Mouse (Mus musculus) limb, embryonic 14.5 days (tissue): ENCODE data around the gene Gm49318. TPM values are rescaled to one million over a fixed set of nuclear protein-coding genes. Genes with fewer than 3 reads are reported as not detected.

Source experiments
- ATAC-seq: fragments of 200-750 bp; cut with Nextera tagmentation; 2 replicates; pipeline ENCODE4 v1.8.0; 2017; ENCODE audit warnings: low read depth, moderate number of reproducible peaks, moderate TSS enrichment; ENCODE audit not compliant: low FRiP score
- DNase-seq: peaks from one replicate; pipeline ENCODE4 v3.0.0-alpha.2; 2015; ENCODE audit warnings: low spot score
- H3K27ac ChIP-seq: fragments of 300-500 bp; sonication (generic); replicated peaks from 2 replicates; pipeline ENCODE4 v1.5.1; 2014; ENCODE audit warnings: low read depth, mild to moderate bottlenecking, low read length, moderate library complexity, mixed read lengths
- H3K27me3 ChIP-seq: fragments of 300-500 bp; sonication (generic); 2 replicates; pipeline ENCODE4 v1.6.1; 2014; ENCODE audit warnings: low read length, mixed read lengths; ENCODE audit not compliant: control insufficient read depth, insufficient read depth
- H3K36me3 ChIP-seq: fragments of 300-500 bp; sonication (generic); 2 replicates; pipeline ENCODE4 v1.6.1; 2014; ENCODE audit warnings: mild to moderate bottlenecking, low read length, moderate library complexity, mixed read lengths; ENCODE audit not compliant: control insufficient read depth, insufficient read depth
- H3K4me1 ChIP-seq: fragments of 300-500 bp; sonication (generic); 2 replicates; pipeline ENCODE4 v1.6.1; 2014; ENCODE audit warnings: antibody characterized with exemption, low read length, mixed read lengths; ENCODE audit not compliant: control insufficient read depth, insufficient read depth
- H3K4me2 ChIP-seq: fragments of 300-500 bp; sonication (generic); replicated peaks from 2 replicates; pipeline ENCODE4 v1.6.1; 2014; ENCODE audit warnings: low read depth, mild to moderate bottlenecking, low read length, moderate library complexity; ENCODE audit not compliant: severe bottlenecking
- H3K4me3 ChIP-seq: fragments of 300-500 bp; sonication (generic); replicated peaks from 2 replicates; pipeline ENCODE4 v1.5.1; 2014; ENCODE audit warnings: low read length
- H3K9ac ChIP-seq: fragments of 300-500 bp; sonication (generic); 2 replicates; pipeline ENCODE4 v1.6.1; 2014; ENCODE audit warnings: mild to moderate bottlenecking, low read depth, low read length, moderate library complexity; ENCODE audit not compliant: severe bottlenecking
- H3K9me3 ChIP-seq: fragments of 300-500 bp; sonication (generic); 2 replicates; pipeline ENCODE4 v1.6.1; 2016; ENCODE audit warnings: low read length; ENCODE audit not compliant: control insufficient read depth
- POLR2A ChIP-seq: fragments of 200-500 bp; IDR thresholded peaks from 2 replicates; pipeline ENCODE4 v1.8.0; 2012; ENCODE audit warnings: inconsistent platforms, mild to moderate bottlenecking, moderate library complexity, borderline replicate concordance; ENCODE audit not compliant: insufficient read depth, insufficient read length; ENCODE audit errors: extremely low read depth
- whole genome bisulfite sequencing: fragments of 180-500 bp; shearing (Covaris S2); extraction: QIAGEN DNeasy Blood & Tissue Kit; methylation state at CpG from one replicate; pipeline ENCODE4 v1.1.7; 2014; 5-methylcytosine and 5-hydroxymethylcytosine counted together
- microRNA-seq: library from miRNA; unstranded; fragments of <30 nt; microRNA quantifications from one replicate; pipeline ENCODE4, GENCODE M21; 2016
- polyA plus RNA-seq, 2 experiments: library from polyadenylated mRNA; depleted of rRNA in 1 of 2; stranded (reverse) in 1 of 2; unstranded in 1 of 2; fragments of >200 nt; fragmentation: Nextera tagmentation in 1 of 2; extraction: Ambion mirVana in 1 of 2; gene quantifications; 2 replicates each; pipeline versions ENCODE4 v1.2.1 to v1.2.3; 2012 to 2014

Gm49318 gene
- polyA plus RNA-seq, 2 experiments, result not detected

DNA sequence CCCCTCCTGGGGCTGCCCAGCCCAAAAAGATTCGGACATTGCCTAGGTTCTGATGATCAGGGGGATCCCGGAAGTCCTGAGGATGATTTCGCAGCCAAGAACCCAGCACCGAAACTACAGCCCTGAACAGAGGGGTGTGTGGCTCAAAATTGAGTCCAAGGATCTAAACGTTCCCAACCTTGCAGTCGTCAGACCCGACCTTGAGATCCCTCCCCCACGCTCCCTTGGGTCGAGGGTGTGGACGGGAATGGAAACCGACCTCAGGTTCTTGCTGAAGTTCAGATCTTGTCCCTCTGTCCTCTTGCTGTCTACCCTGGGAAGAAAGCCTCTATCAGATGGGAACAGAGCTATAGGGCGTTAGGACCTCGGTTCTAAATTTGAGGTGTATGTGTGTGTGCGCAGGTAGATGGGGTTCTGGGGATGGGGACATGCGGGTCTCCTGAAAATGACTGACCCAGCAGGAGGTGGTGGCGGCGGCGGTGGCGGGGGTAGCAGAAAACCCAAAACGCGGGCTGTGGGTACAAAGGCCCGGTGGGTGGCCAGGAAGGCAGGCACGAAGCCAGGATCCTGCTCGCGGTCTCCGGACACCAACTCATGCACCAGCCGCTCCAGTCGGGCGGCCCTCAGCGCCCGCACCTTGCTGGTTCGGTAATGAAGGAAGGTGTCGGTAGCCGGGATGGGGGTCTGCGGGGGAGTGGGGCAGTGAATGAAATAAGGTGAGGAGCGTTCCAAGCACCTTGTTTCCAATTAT lies 83.3 kb downstream of the Gm49318 start:
- Histone ChIP-seq H3K4me3 (peak overlapping the region; percentile 38; the same call in 1 of the 2 replicates), H3K36me3 (no peaks in the 10 kb centered on the region), H3K27ac (no peak overlapping the region), H3K9me3 (no peaks in the 10 kb centered on the region), H3K27me3 (peaks cover 61% of the 10 kb centered on the region), H3K4me1 (peaks cover 9% of the 10 kb centered on the region), H3K4me2 (peak overlapping the region; percentile 66), H3K9ac (no peak overlapping the region)
- 7% methylated on average over 34 of the region's 36 CpGs for WGBS
- no peak for ATAC-seq
- no peak for DNase-seq
- no peak for TF ChIP-seq POLR2A

Small RNAs within 50 kb of the gene (microRNA-seq; reads per million reads assigned to microRNA genes)
- not detected for gene Mir7084

Other genes starting within 250 kb of the Gm49318 start
- gene Angptl8, start 235.7 kb downstream of the Gm49318 start, polyA plus RNA-seq (2012; rRNA removed), result 0.17 TPM in 1 of 2 replicates, not detected in the other
- 0.44 and 1.1 TPM in 2 replicates for gene Angptl8, start 235.7 kb downstream of the Gm49318 start, polyA plus RNA-seq (2014; fragmentation: Nextera tagmentation; extraction: Ambion mirVana)
- 155 and 191 TPM in 2 replicates for gene Dock6, start 218.6 kb downstream of the Gm49318 start, polyA plus RNA-seq (2012; rRNA removed)
- 31.6 and 38.8 TPM in 2 replicates for gene Dock6, start 218.6 kb downstream of the Gm49318 start, polyA plus RNA-seq (2014; fragmentation: Nextera tagmentation; extraction: Ambion mirVana)
- gene Rab3d, start 153.1 kb downstream of the Gm49318 start, polyA plus RNA-seq (2012; rRNA removed), result 30.1 and 30.7 TPM in 2 replicates
- 32.5 and 36.3 TPM in 2 replicates for gene Rab3d, start 153.1 kb downstream of the Gm49318 start, polyA plus RNA-seq (2014; fragmentation: Nextera tagmentation; extraction: Ambion mirVana)
- 9.6 and 10.8 TPM in 2 replicates for gene Ccdc159, start 143.8 kb downstream of the Gm49318 start, polyA plus RNA-seq (2012; rRNA removed)
- 2.8 and 3.3 TPM in 2 replicates for gene Ccdc159, start 143.8 kb downstream of the Gm49318 start, polyA plus RNA-seq (2014; fragmentation: Nextera tagmentation; extraction: Ambion mirVana)
- 37.4 and 45.3 TPM in 2 replicates for gene Tmem205, start 143.7 kb downstream of the Gm49318 start, polyA plus RNA-seq (2012; rRNA removed)
- gene Tmem205, start 143.7 kb downstream of the Gm49318 start, polyA plus RNA-seq (2014; fragmentation: Nextera tagmentation; extraction: Ambion mirVana), result 49.5 and 51.5 TPM in 2 replicates
- gene Plppr2, start 134.2 kb downstream of the Gm49318 start, polyA plus RNA-seq (2012; rRNA removed), result 31.7 and 44.2 TPM in 2 replicates
- gene Plppr2, start 134.2 kb downstream of the Gm49318 start, polyA plus RNA-seq (2014; fragmentation: Nextera tagmentation; extraction: Ambion mirVana), result 8.7 and 11.2 TPM in 2 replicates
- 6.5 and 7.0 TPM in 2 replicates for gene Swsap1, start 115.5 kb downstream of the Gm49318 start, polyA plus RNA-seq (2012; rRNA removed)
- gene Swsap1, start 115.5 kb downstream of the Gm49318 start, polyA plus RNA-seq (2014; fragmentation: Nextera tagmentation; extraction: Ambion mirVana), result 12.8 TPM in 2 replicates
- 6.7 and 8.0 TPM in 2 replicates for gene Epor, start 107.8 kb downstream of the Gm49318 start, polyA plus RNA-seq (2012; rRNA removed)
- gene Epor, start 107.8 kb downstream of the Gm49318 start, polyA plus RNA-seq (2014; fragmentation: Nextera tagmentation; extraction: Ambion mirVana), result 4.1 and 5.9 TPM in 2 replicates
- 2.9 and 3.2 TPM in 2 replicates for gene Rgl3, start 81.8 kb downstream of the Gm49318 start, polyA plus RNA-seq (2012; rRNA removed)
- gene Rgl3, start 81.8 kb downstream of the Gm49318 start, polyA plus RNA-seq (2014; fragmentation: Nextera tagmentation; extraction: Ambion mirVana), result 1.1 and 1.5 TPM in 2 replicates
- 1.2 and 1.3 TPM in 2 replicates for gene Ccdc151, start 68.6 kb downstream of the Gm49318 start, polyA plus RNA-seq (2012; rRNA removed)
- gene Ccdc151, start 68.6 kb downstream of the Gm49318 start, polyA plus RNA-seq (2014; fragmentation: Nextera tagmentation; extraction: Ambion mirVana), result 0.37 and 1.2 TPM in 2 replicates
- gene Prkcsh, start 68.5 kb downstream of the Gm49318 start, polyA plus RNA-seq (2012; rRNA removed), result 156 and 188 TPM in 2 replicates
- 89.0 and 103 TPM in 2 replicates for gene Prkcsh, start 68.5 kb downstream of the Gm49318 start, polyA plus RNA-seq (2014; fragmentation: Nextera tagmentation; extraction: Ambion mirVana)
- 0.56 and 0.67 TPM in 2 replicates for gene Elavl3, start 19.2 kb downstream of the Gm49318 start, polyA plus RNA-seq (2012; rRNA removed)
- not detected in 2 replicates for gene Elavl3, start 19.2 kb downstream of the Gm49318 start, polyA plus RNA-seq (2014; fragmentation: Nextera tagmentation; extraction: Ambion mirVana)
- gene Zfp653, start 117 bp upstream of the Gm49318 start, polyA plus RNA-seq (2012; rRNA removed), result 31.2 and 33.7 TPM in 2 replicates
- gene Zfp653, start 117 bp upstream of the Gm49318 start, polyA plus RNA-seq (2014; fragmentation: Nextera tagmentation; extraction: Ambion mirVana), result 8.1 and 8.7 TPM in 2 replicates
- gene Ecsit, start 14.2 kb upstream of the Gm49318 start, polyA plus RNA-seq (2012; rRNA removed), result 36.3 and 37.5 TPM in 2 replicates
- gene Ecsit, start 14.2 kb upstream of the Gm49318 start, polyA plus RNA-seq (2014; fragmentation: Nextera tagmentation; extraction: Ambion mirVana), result 30.6 and 32.9 TPM in 2 replicates
- 2.3 and 3.0 TPM in 2 replicates for gene Cnn1, start 28.0 kb upstream of the Gm49318 start, polyA plus RNA-seq (2012; rRNA removed)
- 3.1 and 4.4 TPM in 2 replicates for gene Cnn1, start 28.0 kb upstream of the Gm49318 start, polyA plus RNA-seq (2014; fragmentation: Nextera tagmentation; extraction: Ambion mirVana)
- gene Elof1, start 45.9 kb upstream of the Gm49318 start, polyA plus RNA-seq (2012; rRNA removed), result 145 and 168 TPM in 2 replicates
- gene Elof1, start 45.9 kb upstream of the Gm49318 start, polyA plus RNA-seq (2014; fragmentation: Nextera tagmentation; extraction: Ambion mirVana), result 199 and 206 TPM in 2 replicates
- gene Acp5, start 64.5 kb upstream of the Gm49318 start, polyA plus RNA-seq (2012; rRNA removed), result 20.3 and 21.6 TPM in 2 replicates
- 17.0 and 23.6 TPM in 2 replicates for gene Acp5, start 64.5 kb upstream of the Gm49318 start, polyA plus RNA-seq (2014; fragmentation: Nextera tagmentation; extraction: Ambion mirVana)
- gene Pigyl, start 85.6 kb upstream of the Gm49318 start, polyA plus RNA-seq (2012; rRNA removed), result 54.5 and 62.4 TPM in 2 replicates
- gene Pigyl, start 85.6 kb upstream of the Gm49318 start, polyA plus RNA-seq (2014; fragmentation: Nextera tagmentation; extraction: Ambion mirVana), result 80.9 and 82.4 TPM in 2 replicates
- gene Zfp872, start 116.8 kb upstream of the Gm49318 start, polyA plus RNA-seq (2012; rRNA removed), result 0.12 and 0.14 TPM in 2 replicates
- 0.33 and 0.51 TPM in 2 replicates for gene Zfp872, start 116.8 kb upstream of the Gm49318 start, polyA plus RNA-seq (2014; fragmentation: Nextera tagmentation; extraction: Ambion mirVana)
- 11.2 and 13.6 TPM in 2 replicates for gene Zfp809, start 154.5 kb upstream of the Gm49318 start, polyA plus RNA-seq (2012; rRNA removed)
- 19.6 and 19.7 TPM in 2 replicates for gene Zfp809, start 154.5 kb upstream of the Gm49318 start, polyA plus RNA-seq (2014; fragmentation: Nextera tagmentation; extraction: Ambion mirVana)
- gene Zfp599, start 188.6 kb upstream of the Gm49318 start, polyA plus RNA-seq (2012; rRNA removed), result 1.9 and 2.6 TPM in 2 replicates
- gene Zfp599, start 188.6 kb upstream of the Gm49318 start, polyA plus RNA-seq (2014; fragmentation: Nextera tagmentation; extraction: Ambion mirVana), result 6.4 and 7.3 TPM in 2 replicates
- gene Zfp810, start 236.4 kb upstream of the Gm49318 start, polyA plus RNA-seq (2012; rRNA removed), result 18.9 and 21.2 TPM in 2 replicates
- 19.3 and 25.7 TPM in 2 replicates for gene Zfp810, start 236.4 kb upstream of the Gm49318 start, polyA plus RNA-seq (2014; fragmentation: Nextera tagmentation; extraction: Ambion mirVana)